Mouse (Mus musculus): ENCODE measurements around the gene Nav2.

The Nav2 gene

DNA sequence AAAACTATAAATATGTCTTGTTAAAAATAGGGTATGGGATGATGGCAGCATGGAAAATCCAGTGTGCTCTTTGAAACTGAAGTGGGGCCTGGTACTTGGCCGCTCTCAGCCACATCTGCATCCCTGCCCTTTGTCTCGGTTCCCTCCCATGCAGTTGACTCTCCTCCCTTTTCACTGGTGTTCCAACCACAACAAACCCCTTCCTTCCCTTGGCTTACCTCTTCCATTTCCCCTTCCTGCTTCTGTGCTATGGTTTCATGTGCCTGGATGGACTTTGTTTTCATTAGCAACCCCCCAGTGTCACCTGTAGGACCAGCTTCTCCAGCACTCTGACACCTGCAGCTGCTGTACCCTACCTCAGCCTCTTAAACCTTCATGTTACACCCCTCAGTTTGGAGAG lies 578.8 kb downstream of the Nav2 start:
- no peak for DNase-seq (ENCODE audit: low spot score)

GRCm38 (mm10) chr7:49488493-49489087 lies 580.1 kb downstream of the Nav2 start:
- DNase-seq (ENCODE audit: low spot score), result no peak

DNA sequence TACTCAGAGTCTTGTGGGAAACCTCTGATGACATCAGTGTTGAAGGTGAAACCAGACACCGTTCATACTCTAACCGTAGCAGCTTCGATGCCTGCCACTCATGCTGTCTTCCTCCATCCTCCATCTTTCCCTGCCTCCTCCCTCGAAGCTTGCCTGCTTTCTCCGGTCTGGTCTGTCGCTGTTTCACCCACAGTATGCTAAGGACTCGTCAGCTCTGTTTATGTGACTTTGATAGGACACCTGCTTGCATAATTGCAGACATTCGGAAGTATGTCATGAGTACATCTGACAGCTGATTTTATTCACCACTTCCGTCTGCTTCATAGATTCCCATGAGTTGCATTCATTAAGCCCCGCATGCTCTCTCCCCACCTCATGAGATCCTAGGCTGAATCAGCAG lies 582.3 kb downstream of the Nav2 start:
- DNase-seq (ENCODE audit: low spot score), result no peak

- no peak for DNase-seq (ENCODE audit: low spot score)
Observed at GRCm38 (mm10) chr7:49492622-49493021, 584.1 kb downstream of the Nav2 start.

GRCm38 (mm10) chr7:49493210-49493609 lies 584.7 kb downstream of the Nav2 start:
- no peak for DNase-seq (ENCODE audit: low spot score)

GRCm38 (mm10) chr7:49494654-49495053 lies 586.1 kb downstream of the Nav2 start:
- no peak for DNase-seq (ENCODE audit: low spot score)

- DNase-seq (ENCODE audit: low spot score), result no peak
Observed at GRCm38 (mm10) chr7:49496111-49496510, 587.6 kb downstream of the Nav2 start.

GRCm38 (mm10) chr7:49496766-49497425 lies 588.4 kb downstream of the Nav2 start:
- no peak for DNase-seq (ENCODE audit: low spot score)

DNA sequence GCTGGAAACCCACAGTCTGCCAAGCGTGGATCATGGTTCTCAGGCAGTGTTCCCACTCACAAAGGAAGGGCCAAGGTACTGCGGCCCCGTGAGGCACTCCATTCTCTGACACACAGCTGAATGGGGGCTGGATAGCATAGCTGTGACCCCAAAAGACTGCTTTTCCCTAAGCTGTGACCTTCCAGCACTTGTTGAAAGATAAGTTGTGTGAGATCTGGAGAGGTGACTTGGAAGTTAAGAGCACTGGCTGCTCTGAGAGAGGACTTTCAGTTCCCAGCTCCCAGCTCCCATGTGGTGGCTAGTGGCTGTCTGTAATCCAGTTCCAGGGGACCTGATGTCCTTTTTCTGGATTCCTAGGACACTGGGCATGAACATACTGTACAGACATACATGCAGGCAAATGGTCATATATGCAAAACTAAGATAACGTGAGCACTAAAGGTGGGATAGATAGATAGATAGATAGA lies 588.9 kb downstream of the Nav2 start:
- DNase-seq (ENCODE audit: low spot score), result no peak

DNA sequence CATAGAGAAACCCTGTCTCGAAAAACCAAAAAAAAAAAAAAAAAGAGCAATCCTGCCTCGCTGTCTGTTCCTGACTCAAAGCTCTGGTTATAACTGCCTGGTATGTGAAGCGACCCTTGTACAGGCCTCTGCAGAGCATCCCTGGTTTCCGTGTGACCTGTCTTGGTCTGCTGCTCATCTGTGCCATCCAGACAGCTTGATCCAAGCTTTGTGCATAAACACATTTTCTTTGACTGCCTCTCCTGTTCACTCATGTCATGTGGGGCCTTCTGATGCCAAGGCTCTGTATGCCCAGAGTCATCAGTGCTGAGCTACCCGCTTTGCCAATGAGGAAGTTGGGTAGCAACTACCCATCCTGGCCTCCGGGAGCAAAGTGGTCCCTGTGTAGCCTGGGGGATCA lies 591.1 kb downstream of the Nav2 start:
- DNase-seq (ENCODE audit: low spot score), result no peak

DNA sequence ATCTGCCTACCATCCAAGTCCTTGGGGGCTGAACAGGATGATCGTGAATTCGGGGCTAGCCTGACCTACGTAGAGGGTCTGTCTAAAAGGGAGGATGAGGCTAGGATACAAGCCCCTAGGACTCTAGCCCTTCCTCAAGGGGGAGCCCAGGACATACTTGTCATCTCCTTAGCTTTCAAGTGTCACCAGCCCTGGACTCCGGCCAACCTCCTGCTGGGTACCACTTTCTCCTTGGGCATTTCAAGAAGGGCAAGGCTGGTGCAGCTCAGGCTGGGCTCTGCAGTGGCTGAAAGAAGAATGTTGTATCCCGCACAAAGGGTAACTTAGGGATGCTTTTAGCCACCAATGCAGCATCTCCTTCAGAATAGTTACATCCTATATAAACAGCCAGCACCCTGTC lies 592.4 kb downstream of the Nav2 start:
- no peak for DNase-seq (ENCODE audit: low spot score)

GRCm38 (mm10) chr7:49503419-49503818 lies 594.9 kb downstream of the Nav2 start:
- no peak for DNase-seq (ENCODE audit: low spot score)

DNA sequence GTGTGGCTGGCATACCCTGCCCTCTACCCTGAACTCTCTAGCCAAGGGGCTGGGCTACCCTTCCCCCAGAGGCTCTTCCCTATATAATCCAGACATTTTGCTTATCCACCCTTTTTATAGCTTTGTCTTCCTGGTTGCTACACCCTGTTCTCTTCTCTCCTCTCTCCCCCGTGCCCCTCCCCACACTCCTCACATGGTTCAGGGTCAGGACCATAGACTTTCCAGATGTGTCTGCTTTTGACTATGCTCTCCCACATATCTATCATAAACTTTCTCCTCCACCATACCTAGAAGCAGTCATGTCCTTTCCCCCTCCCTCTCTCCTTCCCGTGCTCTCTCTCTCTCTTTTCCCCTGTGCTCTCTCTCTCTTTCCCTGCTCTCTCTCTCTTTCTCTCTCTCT lies 595.4 kb downstream of the Nav2 start:
- no peak for DNase-seq (ENCODE audit: low spot score)

GRCm38 (mm10) chr7:49504297-49504696 lies 595.8 kb downstream of the Nav2 start:
- no peak for DNase-seq (ENCODE audit: low spot score)

- DNase-seq (ENCODE audit: low spot score), result no peak
Observed at GRCm38 (mm10) chr7:49505024-49505423, 596.5 kb downstream of the Nav2 start.

- no peak for DNase-seq (ENCODE audit: low spot score)
Observed at GRCm38 (mm10) chr7:49506085-49506820, 597.7 kb downstream of the Nav2 start.

DNA sequence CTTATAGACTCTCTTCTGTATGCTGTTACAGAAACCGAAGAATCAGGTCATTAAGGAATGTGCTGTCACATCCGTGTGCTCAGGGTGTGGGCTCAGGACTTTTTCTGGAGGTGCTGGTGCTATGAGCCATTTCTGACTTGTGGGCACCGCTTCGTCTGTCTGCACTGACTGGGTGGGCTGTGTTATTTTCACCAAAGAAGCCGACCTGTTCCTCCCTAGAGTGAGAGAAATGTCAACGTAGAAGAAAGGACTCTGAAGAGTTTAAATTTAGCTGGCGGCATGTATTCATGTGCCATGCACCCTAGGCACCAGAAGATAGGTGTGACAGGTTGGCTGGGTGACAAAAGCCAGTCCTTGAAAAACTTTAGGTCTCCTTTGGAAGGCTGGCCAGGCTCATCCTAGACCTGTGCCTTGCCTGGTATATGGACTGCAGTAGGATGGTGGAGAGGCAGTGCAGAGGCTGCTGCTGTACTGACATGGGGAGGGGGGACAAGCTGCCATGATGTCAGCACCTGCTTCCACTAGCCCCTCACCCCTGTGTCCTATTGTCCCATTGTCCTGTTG lies 599.5 kb downstream of the Nav2 start:
- DNase-seq (ENCODE audit: low spot score), result no peak

DNA sequence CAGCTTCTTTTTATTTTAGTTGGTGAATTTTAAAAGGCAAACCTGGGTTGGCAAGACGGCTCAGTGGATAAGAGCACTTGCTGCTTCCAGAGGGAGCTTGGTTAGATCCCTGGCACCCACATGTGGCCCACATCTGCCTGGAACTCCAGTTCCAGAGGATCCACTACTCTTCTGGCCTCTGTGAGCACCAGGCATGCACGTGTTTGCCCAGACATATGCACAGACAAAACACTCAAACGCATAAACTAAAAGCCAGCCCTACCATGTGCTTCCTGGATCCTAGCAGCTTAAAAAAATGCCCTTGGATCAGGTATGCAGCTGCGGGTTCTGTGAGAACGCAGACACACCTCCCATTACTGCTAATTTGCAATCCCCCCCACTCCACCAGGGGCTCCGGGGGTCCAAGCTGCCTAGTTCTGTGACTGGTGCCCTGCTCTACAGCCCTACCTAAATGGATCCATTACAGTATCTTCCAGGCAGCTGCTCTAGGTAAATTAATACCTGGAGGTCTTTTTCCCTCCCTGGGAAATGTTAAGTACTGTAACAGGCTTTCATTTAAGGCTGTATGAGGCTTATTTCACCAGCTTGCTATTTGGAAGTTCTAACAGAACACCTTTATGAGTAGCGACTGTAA lies 603.4 kb downstream of the Nav2 start:
- DNase-seq (ENCODE audit: low spot score), result no peak

DNA sequence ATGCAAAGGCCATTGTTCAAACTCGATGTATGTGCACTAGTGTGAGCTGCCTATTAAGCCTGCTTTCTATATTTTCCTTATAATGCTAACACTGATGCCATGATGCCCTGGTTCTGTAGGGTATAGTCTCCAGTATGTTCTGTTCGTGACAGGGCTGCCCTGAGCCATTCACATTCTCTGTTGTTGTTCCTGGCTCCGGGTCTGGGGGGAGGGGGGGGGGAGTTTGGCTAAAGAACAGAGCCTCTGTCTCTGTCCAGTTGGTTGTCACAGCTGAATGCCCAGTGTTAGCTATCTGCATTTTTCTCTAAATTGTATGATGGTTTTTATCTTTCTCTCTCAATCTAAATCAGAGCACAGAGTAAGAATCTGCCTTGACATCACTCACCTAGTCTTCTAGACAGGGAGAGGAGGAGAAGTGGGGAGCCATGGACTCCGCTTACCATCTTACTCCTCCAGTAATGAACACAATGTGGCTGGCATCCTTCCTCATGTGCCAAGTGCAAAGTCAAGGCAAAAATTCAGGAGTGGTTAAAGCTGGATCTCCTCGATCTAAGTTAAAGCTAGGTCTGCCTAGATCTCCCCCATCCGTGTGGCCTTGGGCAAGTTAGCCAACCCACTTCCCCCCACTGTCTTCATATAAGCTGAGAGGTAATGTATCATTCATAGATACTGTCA lies 605.4 kb downstream of the Nav2 start:
- DNase-seq (ENCODE audit: low spot score), result no peak

GRCm38 (mm10) chr7:49515012-49515411 lies 606.5 kb downstream of the Nav2 start:
- DNase-seq (ENCODE audit: low spot score), result no peak

DNA sequence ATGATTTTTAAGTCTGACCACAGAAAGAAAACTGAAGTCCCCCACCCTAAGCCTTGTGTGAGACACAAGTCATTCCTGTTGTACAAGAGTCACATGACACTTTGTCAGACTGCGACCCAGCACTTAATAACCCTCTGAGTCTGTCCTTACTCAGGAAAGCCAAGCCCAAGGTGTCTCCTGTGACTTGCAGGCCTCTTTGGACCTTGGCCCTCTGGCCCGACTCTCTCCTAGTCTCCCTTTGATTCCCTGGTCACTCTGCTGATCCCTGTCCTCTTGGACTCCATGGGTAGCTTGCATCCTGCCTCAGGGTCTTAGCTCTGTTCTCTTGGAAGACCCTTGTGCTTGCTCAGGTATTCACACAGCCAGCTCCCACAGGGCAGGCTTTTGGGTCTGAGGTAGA lies 612.0 kb downstream of the Nav2 start:
- DNase-seq (ENCODE audit: low spot score), result no peak

DNA sequence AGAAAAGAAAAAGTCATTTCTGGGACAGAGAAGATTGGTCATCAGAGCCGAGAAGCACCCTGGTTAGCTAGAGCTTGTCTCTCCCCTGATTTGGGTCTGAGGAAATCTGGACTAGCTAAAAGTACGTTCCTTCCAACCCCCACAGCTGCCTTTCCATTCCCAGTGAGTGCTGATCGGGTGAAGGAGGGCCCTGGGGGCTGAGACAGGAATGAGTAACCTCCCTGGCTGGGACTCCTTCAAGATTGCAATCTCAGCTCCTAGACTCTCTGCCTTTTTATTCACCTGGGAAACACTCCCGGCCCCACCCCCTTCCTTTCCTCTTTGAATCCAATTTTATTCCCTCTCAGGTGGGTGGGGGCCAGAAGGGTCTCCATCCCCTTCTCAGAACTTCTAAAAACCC lies 612.8 kb downstream of the Nav2 start:
- no peak for DNase-seq (ENCODE audit: low spot score)

All from urinary bladder, postnatal 25 days (tissue).